Mouse (Mus musculus) left cerebral cortex, adult 18-20 months (tissue): ENCODE measurements at regions not wholly inside any gene's neighbourhood (a gene's known extent, or its start where the extent isn't known, plus 50 kb on each side); places are given as distances from the start of the nearest gene placed in this dataset.

ENCODE experiments used
- DNase-seq, 2 experiments: peaks; one replicate each; pipeline ENCODE4 v3.0.0; 2021 to 2022; ENCODE audit warnings: low spot score in 2 of 2, mixed read lengths in 1 of 2

DNA sequence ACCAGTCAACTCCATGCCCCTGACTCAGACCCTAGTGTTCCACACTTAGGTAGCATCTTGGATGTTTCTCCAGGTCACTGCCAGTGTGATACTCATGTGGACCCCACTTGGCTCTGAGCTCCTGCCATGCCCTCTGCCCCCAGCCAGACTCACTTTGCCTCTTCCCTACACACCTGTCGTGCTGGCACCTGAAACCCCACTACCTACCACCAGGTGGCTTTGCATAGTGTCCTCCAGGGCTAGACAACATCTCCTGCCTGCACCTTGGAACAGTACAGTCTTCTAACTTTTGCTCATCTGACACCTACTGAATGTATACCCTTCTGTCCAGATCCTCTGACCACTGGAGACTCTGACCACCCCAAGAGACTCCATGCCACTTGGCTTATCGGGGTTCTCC, 80.6 kb downstream of the Fam53a start:
- no peak for DNase-seq

GRCm38 (mm10) chr5:33543372-33543771, 86.1 kb downstream of the Fam53a start:
- peak; percentile 53 to 68 for DNase-seq

DNA sequence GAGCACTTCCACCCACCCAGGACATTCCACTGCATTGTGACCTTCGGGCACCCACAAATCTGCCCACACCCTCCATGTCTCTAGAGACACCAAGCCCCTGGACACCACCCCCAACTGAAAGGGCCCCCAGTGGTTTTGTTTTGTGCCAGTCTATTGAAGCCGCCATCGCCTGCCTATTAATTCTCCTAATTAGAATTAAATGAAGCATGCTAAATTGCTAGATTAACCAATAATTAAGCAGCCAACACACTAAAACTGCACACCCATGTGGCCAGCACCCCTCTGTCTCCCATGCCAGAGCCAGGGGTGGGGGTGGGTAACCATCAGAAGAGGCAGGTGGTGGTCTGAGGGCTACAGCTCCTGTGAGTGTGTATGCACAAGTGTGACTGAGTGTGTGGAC, 86.8 kb downstream of the Fam53a start:
- no peak for DNase-seq

DNA sequence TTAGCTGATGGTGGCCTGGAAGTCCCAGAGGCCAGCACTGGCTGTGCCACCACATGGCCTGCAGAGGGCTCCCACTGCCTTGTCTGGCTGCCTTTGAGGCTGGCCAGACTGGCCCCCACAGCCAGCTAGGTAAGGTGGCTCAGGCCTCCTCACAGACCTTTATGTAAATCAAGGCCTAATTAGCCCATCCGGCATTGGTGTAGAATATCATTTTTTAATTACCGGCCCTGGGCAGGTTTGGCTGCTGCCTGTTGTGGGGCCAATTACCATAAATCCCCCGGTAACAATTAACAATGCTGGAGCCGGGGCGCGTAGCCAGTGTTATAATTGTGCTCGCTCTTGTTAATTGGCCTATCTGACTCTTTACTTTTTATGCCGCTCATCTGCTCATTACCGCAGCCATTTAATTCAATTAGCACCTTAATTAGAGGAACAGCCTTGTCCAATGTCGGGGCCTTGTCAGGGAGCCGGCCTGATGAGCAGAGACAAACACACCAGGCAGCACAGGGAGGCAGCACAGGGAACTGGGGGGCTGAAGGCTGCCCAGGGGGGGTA, 87.4 kb downstream of the Fam53a start:
- DNase-seq, result no peak

DNA sequence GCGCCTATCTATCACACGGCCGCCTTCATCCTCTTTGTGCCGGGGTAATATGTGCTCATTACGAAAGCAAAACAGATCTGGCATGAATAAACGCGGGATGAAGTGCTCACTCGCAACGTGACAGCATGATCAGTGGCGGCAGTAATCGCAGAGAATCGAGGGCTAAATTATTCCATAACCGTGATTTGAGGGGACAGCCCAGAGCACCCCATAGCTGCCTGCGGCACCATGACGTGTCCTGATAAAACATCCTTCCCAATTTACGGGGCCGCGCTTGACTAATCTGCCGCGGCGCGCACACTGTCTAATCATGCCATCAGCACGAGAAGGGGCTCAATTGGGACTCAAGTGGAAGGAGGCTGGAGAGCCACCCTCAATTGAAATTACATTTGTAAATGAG, 89.2 kb downstream of the Fam53a start:
- DNase-seq, result no peak

- DNase-seq, result no peak
Observed at GRCm38 (mm10) chr5:33537429-33537828, 92.0 kb downstream of the Fam53a start.

- no peak for DNase-seq
Observed at GRCm38 (mm10) chr5:33537017-33537416, 92.4 kb downstream of the Fam53a start.

- no peak for DNase-seq
Observed at GRCm38 (mm10) chr5:33536261-33536660, 93.2 kb downstream of the Fam53a start.

DNA sequence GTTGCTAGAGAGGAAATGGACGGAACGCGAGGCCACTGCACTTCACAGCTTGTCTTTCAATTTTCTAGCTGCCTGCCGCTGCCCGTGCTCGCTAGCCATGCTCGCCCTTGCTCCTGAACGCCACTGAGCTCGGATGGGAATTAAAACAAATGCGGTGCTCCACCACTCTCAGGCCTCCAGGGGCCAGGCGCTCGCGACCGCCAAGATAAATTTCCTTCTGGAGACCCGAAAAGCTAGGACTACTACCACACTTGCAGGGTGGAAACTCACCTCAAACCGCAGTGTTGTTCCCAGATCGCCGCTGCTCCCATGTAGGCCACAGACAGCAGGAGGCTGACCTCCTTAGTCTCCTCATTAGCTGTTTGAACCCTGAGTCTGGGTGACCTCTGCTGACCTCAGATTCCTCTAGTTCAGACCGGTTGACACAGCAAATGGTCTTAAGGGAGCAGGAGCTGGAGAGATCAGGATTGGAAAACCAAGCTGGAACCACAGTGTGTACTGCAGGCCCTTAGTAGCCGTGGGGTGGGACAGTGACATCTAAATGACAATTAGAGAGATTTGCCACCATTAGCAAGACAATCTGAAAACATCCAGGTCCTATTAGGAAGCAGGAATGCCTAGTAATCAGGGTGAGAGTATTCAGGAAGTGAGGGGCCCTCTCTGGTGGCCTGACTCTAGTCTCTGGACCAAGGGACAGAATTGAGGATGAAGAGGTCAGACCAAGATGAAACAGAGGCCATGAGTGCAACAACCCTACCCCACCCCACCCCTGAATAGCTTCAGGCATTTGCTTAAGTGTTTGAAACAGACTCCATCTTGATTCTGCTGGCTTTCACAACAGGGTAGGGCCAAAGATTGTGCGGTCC, 94.1 kb downstream of the Fam53a start:
- no peak for DNase-seq

DNA sequence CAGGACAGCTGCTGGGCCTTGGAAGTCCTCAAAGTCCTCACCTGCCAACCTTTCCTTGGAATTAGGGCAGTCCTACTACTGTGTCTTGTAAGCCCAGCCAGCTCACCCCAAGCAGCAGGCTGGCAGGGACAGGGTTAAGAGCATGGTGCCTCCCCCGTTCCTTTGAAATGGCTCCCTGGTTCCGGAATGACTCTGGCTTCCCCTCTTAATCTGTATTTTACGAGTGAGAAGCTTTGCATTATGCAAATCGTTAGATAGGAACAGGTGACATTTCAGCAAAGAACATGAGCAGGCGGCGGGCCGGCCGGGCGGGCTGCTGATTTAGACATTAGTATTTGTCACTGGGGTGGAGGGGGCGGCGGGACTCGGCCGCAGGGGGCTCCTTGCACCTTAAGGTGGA, 95.1 kb downstream of the Fam53a start:
- peak; percentile 15 to 25 for DNase-seq

DNA sequence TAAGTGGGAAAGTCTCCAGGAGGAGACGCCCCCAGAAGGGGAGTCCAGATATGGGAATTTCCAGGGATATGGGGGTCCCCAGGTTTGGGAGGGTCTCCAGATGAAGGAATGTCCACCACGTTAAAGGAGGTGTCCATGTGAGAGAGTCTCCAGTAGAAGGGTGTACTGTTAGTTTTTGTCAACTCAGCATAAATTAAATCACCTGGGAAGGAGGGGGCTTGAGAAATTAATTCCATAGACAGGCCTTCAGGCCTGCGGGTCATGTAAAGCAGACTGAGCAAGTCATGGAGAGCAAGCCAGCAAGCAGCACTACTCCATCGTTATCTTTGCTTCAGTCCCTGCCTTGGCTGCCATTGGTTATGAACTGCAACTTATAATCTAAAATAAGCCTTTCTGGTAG, 96.2 kb downstream of the Fam53a start:
- no peak for DNase-seq

DNA sequence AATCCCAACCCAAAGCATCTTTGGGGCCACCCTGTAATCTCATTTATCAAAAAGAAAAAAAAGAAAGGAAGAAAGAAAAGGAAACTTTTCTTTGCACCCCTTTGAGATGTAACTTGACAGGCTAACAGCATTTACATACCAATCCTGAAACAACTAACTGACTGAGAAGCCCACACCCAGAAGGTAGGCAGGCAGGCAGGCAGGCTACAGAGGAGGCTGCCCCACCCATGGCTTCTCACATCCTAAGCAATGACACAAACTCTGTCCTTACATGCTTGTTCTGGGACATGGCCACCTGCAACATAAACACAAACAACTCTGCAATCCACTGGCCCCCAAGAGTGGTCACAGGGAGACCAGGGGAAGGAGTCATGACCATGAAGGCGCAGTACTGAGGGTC, 97.5 kb upstream of the Nkx1-1 start:
- DNase-seq, result no peak

GRCm38 (mm10) chr5:33529771-33530170, 96.0 kb upstream of the Nkx1-1 start:
- DNase-seq, result no peak

DNA sequence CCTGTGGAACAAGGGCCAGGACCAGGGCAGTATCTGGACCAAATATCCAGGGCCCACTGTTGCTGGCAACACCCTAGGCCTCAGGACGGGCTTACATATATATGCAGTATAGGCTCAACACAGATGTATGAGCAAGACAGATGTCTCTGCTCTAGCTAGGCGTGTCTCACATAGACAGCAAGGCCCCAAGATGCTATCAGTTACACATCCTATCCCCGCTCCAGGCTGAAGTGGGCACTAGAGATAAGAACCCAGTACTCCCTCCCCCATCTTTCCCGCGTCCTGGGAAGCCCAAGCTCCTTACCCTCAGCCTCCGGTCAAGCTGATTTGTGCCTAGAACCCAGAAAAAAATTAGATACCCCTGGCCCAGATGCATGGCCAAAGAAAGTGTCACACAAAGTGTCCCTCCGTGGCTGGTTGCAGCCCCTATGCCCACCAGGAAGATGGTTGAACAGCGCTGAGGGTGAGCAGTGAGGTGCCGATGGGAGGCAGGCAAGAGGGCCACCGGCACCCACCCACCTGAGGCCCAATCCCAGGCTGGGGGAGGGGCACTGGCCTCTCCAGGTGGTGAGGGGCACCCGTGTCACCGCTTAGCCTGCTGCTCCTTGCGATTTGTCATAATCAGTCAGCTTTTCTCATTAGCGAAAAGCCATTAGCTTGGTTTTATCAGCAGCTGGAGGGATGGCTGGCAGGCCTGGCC, 95.3 kb upstream of the Nkx1-1 start:
- no peak for DNase-seq

- no peak for DNase-seq
Observed at GRCm38 (mm10) chr5:33527750-33528149, 94.0 kb upstream of the Nkx1-1 start.

GRCm38 (mm10) chr5:33527316-33527715, 93.5 kb upstream of the Nkx1-1 start:
- DNase-seq, result no peak

DNA sequence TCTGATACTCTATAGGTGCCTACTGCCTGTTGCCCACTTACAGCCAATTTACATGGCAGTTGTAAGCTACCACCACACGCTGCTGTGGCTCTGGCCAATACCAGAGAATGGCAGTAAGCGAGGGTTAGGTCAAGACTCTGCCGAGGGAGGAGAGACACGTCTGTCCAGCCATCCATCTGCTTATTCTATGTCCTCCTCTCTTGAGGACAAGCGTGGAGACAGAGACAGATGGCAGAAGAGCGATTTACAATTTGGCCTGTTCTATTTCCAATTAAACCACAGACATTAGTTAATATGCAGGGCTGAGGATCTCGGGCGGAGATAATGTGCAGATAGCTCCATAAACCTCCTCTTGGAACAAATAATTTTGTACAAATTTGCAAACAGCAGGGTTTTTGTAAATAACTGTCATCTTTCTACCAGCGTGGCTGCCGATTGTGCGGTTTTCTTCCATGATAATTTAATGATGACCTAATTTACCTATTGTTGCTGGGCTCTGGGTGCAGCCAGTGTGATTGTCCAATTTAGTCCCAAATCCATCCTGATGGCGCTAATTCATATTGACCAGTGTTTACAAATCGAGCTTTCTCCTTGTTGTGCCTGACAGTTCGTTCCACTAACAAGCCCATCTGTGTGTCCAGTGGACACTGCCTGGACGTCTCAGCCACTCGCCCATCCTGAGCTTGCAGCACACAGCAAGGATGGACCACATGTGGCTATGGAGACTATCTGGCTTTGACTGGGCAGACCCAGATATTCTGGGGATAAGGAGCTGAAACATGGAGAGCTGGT, 88.4 kb upstream of the Nkx1-1 start:
- DNase-seq, result no peak

DNA sequence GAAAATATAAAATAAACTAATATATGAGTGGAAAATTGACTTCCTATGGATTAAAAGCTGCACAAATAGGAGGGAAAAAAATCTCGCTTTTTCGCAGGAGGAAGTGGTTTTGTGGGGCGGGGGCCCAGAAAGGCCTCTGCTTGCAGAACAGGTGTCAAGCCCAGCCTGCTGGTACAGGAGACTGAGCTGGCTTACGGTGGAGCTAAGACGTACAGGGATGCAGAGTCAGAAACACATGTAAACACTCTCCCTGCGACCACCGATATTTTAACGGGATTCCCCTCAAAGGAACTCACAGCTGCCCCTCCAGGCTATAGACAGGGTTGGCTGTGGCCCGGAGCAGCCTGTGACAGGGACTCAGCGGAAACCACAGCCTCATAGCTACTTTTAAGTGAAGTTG, 87.1 kb upstream of the Nkx1-1 start:
- no peak for DNase-seq

DNA sequence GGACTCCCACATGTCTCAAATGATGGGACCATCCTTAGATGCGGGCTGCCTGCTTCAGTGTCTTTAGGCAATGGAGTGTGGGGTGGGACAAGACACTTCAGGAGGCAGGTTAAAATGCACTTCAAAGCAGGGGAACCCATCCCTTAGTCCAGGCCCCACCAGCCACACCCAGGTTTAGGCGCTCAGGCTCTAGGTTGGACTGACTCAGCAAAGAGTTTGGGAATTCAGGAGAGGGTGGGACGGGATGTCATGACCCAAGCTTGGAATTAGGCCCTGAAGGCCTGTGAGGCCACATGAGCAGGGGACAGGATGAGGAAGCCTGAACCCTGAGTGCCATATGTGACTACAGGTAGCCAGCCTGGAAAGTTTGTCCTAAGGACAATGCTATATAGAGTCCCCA, 85.6 kb upstream of the Nkx1-1 start:
- no peak for DNase-seq

- DNase-seq, result no peak
Observed at GRCm38 (mm10) chr5:33518860-33519259, 85.1 kb upstream of the Nkx1-1 start.

GRCm38 (mm10) chr5:33517625-33518024, 83.8 kb upstream of the Nkx1-1 start:
- no peak for DNase-seq

GRCm38 (mm10) chr5:33516211-33516610, 82.4 kb upstream of the Nkx1-1 start:
- no peak for DNase-seq
